Mouse (Mus musculus) erythroblast, embryonic 14.5 days (primary cell): ENCODE results near the gene Pole. TPM values are rescaled to one million over a fixed set of nuclear protein-coding genes. Genes with fewer than 3 reads are reported as not detected.

Source experiments
- H3K27me3 ChIP-seq: 2 replicates; pipeline ENCODE4 v1.6.1; 2012; ENCODE audit warnings: inconsistent platforms; ENCODE audit not compliant: control insufficient read depth
- H3K36me3 ChIP-seq: 2 replicates; pipeline ENCODE4 v1.6.1; 2012; ENCODE audit warnings: mild to moderate bottlenecking, inconsistent platforms; ENCODE audit not compliant: control insufficient read depth
- H3K4me1 ChIP-seq: 2 replicates; pipeline ENCODE4 v1.6.1; 2012; ENCODE audit warnings: inconsistent platforms; ENCODE audit not compliant: control insufficient read depth
- H3K4me3 ChIP-seq: replicated peaks from 2 replicates; pipeline ENCODE3; 2012; ENCODE audit warnings: moderate library complexity, mild to moderate bottlenecking, inconsistent platforms
- H3K9me3 ChIP-seq: 2 replicates; pipeline ENCODE4 v1.6.1; 2012; ENCODE audit warnings: low read length, inconsistent platforms, mixed read lengths; ENCODE audit not compliant: control insufficient read depth
- GATA1 ChIP-seq: IDR thresholded peaks from 2 replicates; pipeline ENCODE4 v1.6.1; 2012; ENCODE audit warnings: low read length, inconsistent platforms, mixed read lengths
- TAL1 ChIP-seq: IDR thresholded peaks from 3 replicates; pipeline ENCODE4 v1.6.1; 2012; ENCODE audit warnings: low read length, inconsistent platforms, mixed read lengths
- polyA plus RNA-seq: library from polyadenylated mRNA; stranded (reverse); fragments of >175 nt; gene quantifications from 2 replicates; pipeline ENCODE4 v1.2.3, GENCODE M21; 2012

Pole gene
- polyA plus RNA-seq, 1 experiment: 1.5 TPM

GRCm38 (mm10) chr5:110363179-110363821, 77.2 kb downstream of the Pole start:
- Histone ChIP-seq H3K9me3 (no peaks in the 10 kb centered on the region), H3K36me3 (peaks cover 2% of the 10 kb centered on the region; the same call in 1 of the 2 replicates), H3K4me1 (peaks cover 10% of the 10 kb centered on the region), H3K27me3 (peaks cover 23% of the 10 kb centered on the region), H3K4me3 (peak overlapping the region; percentile 48)
- TF ChIP-seq GATA1 (no peak), TAL1 (no peak)

- no peak overlapping the region for H3K4me3 ChIP-seq
- TF ChIP-seq GATA1: no peak
- no peak for TF ChIP-seq TAL1
- no peaks in the 10 kb centered on the region for H3K9me3 ChIP-seq
- peaks cover 10% of the 10 kb centered on the region for H3K4me1 ChIP-seq
- peaks cover 23% of the 10 kb centered on the region for H3K27me3 ChIP-seq
- peaks cover 6% of the 10 kb centered on the region for H3K36me3 ChIP-seq
These were observed 77.9 kb downstream of the Pole start for GRCm38 (mm10) chr5:110363822-110364545.

- no peak for TF ChIP-seq GATA1
- TF ChIP-seq TAL1: no peak
- peaks cover 41% of the 10 kb centered on the region for H3K36me3 ChIP-seq
- no peak overlapping the region for H3K4me3 ChIP-seq
These were observed 90.8 kb downstream of the Pole start for GRCm38 (mm10) chr5:110376802-110377433.

GRCm38 (mm10) chr5:110378181-110378583, 92.1 kb downstream of the Pole start:
- H3K9me3 ChIP-seq: no peaks in the 10 kb centered on the region
- peaks cover 41% of the 10 kb centered on the region for H3K36me3 ChIP-seq
- TF ChIP-seq GATA1 (no peak), TAL1 (no peak)
- no peaks in the 10 kb centered on the region for H3K4me1 ChIP-seq
- H3K4me3 ChIP-seq: no peak overlapping the region
- no peaks in the 10 kb centered on the region for H3K27me3 ChIP-seq

More at GRCm38 (mm10) chr5:110376802-110377433, 90.8 kb downstream of the Pole start:
- Histone ChIP-seq H3K9me3 (no peaks in the 10 kb centered on the region), H3K4me1 (no peaks in the 10 kb centered on the region), H3K27me3 (no peaks in the 10 kb centered on the region)

- H3K4me3 ChIP-seq: no peak overlapping the region
- peaks cover 40% of the 10 kb centered on the region for H3K36me3 ChIP-seq
- H3K4me1 ChIP-seq: no peaks in the 10 kb centered on the region
- TF ChIP-seq TAL1 (no peak), GATA1 (no peak)
- no peaks in the 10 kb centered on the region for H3K9me3 ChIP-seq
- no peaks in the 10 kb centered on the region for H3K27me3 ChIP-seq
These were observed 93.0 kb downstream of the Pole start for GRCm38 (mm10) chr5:110379086-110379485.

- Histone ChIP-seq H3K4me3 (no peak overlapping the region), H3K9me3 (no peaks in the 10 kb centered on the region), H3K4me1 (no peaks in the 10 kb centered on the region), H3K27me3 (no peaks in the 10 kb centered on the region), H3K36me3 (peaks cover 40% of the 10 kb centered on the region)
- TF ChIP-seq TAL1 (no peak), GATA1 (no peak)
These were observed 93.7 kb downstream of the Pole start for GRCm38 (mm10) chr5:110379823-110380222.

GRCm38 (mm10) chr5:110384491-110384890, 98.4 kb downstream of the Pole start:
- Histone ChIP-seq H3K36me3 (no peaks in the 10 kb centered on the region; the same call in 1 of the 2 replicates), H3K4me1 (peaks cover 13% of the 10 kb centered on the region), H3K27me3 (peaks cover 21% of the 10 kb centered on the region), H3K9me3 (no peaks in the 10 kb centered on the region), H3K4me3 (no peak overlapping the region)
- no peak for TF ChIP-seq TAL1

- no peak overlapping the region for H3K4me3 ChIP-seq
- H3K27me3 ChIP-seq: peaks cover 21% of the 10 kb centered on the region
- peaks cover 13% of the 10 kb centered on the region for H3K4me1 ChIP-seq
- H3K36me3 ChIP-seq: no peaks in the 10 kb centered on the region
- no peak for TF ChIP-seq GATA1
- H3K9me3 ChIP-seq: no peaks in the 10 kb centered on the region
These were observed 99.2 kb downstream of the Pole start for GRCm38 (mm10) chr5:110385263-110385662.
